Mouse (Mus musculus): ENCODE results near the gene Sgf29. TPM values are rescaled to one million over a fixed set of nuclear protein-coding genes. Genes with fewer than 3 reads are reported as not detected.

Sgf29 gene
- 30.5 TPM for polyA plus RNA-seq (2015; fragmentation: Illumina TruSeq; extraction: RNeasy Lipid Tissue Mini Kit (QIAGEN cat#74804); ENCODE audit: insufficient read depth, low replicate concordance)

GRCm38 (mm10) chr7:126649231-126650051 lies at the start of gene Sgf29:
TSS of gene Sgf29 (plus strand) at chr7:126649309.

GRCm38 (mm10) chr7:126630824-126631518 lies 18.1 kb upstream of the Sgf29 start, which contains the start of gene Nupr1:
TSS of gene Nupr1 (minus strand) at chr7:126630861.

GRCm38 (mm10) chr7:126676207-126676606 lies 27.1 kb downstream of the Sgf29 start, which contains the start of gene Sult1a1:
TSS of gene Sult1a1 (minus strand) at chr7:126676432.

GRCm38 (mm10) chr7:126695210-126695611 lies 46.1 kb downstream of the Sgf29 start, which contains the start of gene Bola2:
TSS of gene Bola2 (plus strand) at chr7:126695401.

GRCm38 (mm10) chr7:126695631-126696207 lies 46.6 kb downstream of the Sgf29 start, which contains the start of gene Slx1b:
TSS of gene Slx1b (minus strand) at chr7:126695784.

GRCm38 (mm10) chr7:126707442-126708174 lies 58.5 kb downstream of the Sgf29 start, which contains the start of gene Coro1a:
TSS of gene Coro1a (minus strand) at chr7:126707787.

Other genes with a start within 250 kb of the Sgf29 start
- gene Cd19, start 234.4 kb upstream of the Sgf29 start, polyA plus RNA-seq (2015; fragmentation: Illumina TruSeq; extraction: RNeasy Lipid Tissue Mini Kit (QIAGEN cat#74804); ENCODE audit: insufficient read depth, low replicate concordance) = 712 TPM
- gene Rabep2, start 220.6 kb upstream of the Sgf29 start, polyA plus RNA-seq (2015; fragmentation: Illumina TruSeq; extraction: RNeasy Lipid Tissue Mini Kit (QIAGEN cat#74804); ENCODE audit: insufficient read depth, low replicate concordance) = 15.8 TPM
- gene Atp2a1, start 186.2 kb upstream of the Sgf29 start, polyA plus RNA-seq (2015; fragmentation: Illumina TruSeq; extraction: RNeasy Lipid Tissue Mini Kit (QIAGEN cat#74804); ENCODE audit: insufficient read depth, low replicate concordance) = 0.51 TPM
- 30.3 TPM for gene Sh2b1, start 173.9 kb upstream of the Sgf29 start, polyA plus RNA-seq (2015; fragmentation: Illumina TruSeq; extraction: RNeasy Lipid Tissue Mini Kit (QIAGEN cat#74804); ENCODE audit: insufficient read depth, low replicate concordance)
- gene Tufm, start 161.9 kb upstream of the Sgf29 start, polyA plus RNA-seq (2015; fragmentation: Illumina TruSeq; extraction: RNeasy Lipid Tissue Mini Kit (QIAGEN cat#74804); ENCODE audit: insufficient read depth, low replicate concordance) = 42.6 TPM
- gene Atxn2l, start 145.9 kb upstream of the Sgf29 start, polyA plus RNA-seq (2015; fragmentation: Illumina TruSeq; extraction: RNeasy Lipid Tissue Mini Kit (QIAGEN cat#74804); ENCODE audit: insufficient read depth, low replicate concordance) = 188 TPM
- 205 TPM for gene Eif3c, start 82.9 kb upstream of the Sgf29 start, polyA plus RNA-seq (2015; fragmentation: Illumina TruSeq; extraction: RNeasy Lipid Tissue Mini Kit (QIAGEN cat#74804); ENCODE audit: insufficient read depth, low replicate concordance)
- gene Apobr, start 64.4 kb upstream of the Sgf29 start, polyA plus RNA-seq (2015; fragmentation: Illumina TruSeq; extraction: RNeasy Lipid Tissue Mini Kit (QIAGEN cat#74804); ENCODE audit: insufficient read depth, low replicate concordance) = 18.4 TPM
- gene Cln3, start 63.5 kb upstream of the Sgf29 start, polyA plus RNA-seq (2015; fragmentation: Illumina TruSeq; extraction: RNeasy Lipid Tissue Mini Kit (QIAGEN cat#74804); ENCODE audit: insufficient read depth, low replicate concordance) = 40.6 TPM
- 0.33 TPM for gene Il27, start 54.4 kb upstream of the Sgf29 start, polyA plus RNA-seq (2015; fragmentation: Illumina TruSeq; extraction: RNeasy Lipid Tissue Mini Kit (QIAGEN cat#74804); ENCODE audit: insufficient read depth, low replicate concordance)
- gene Nupr1, start 18.4 kb upstream of the Sgf29 start, polyA plus RNA-seq (2015; fragmentation: Illumina TruSeq; extraction: RNeasy Lipid Tissue Mini Kit (QIAGEN cat#74804); ENCODE audit: insufficient read depth, low replicate concordance) = 26.0 TPM
- gene Sult1a1, start 27.1 kb downstream of the Sgf29 start, polyA plus RNA-seq (2015; fragmentation: Illumina TruSeq; extraction: RNeasy Lipid Tissue Mini Kit (QIAGEN cat#74804); ENCODE audit: insufficient read depth, low replicate concordance) = 38.4 TPM
- gene Bola2, start 46.1 kb downstream of the Sgf29 start, polyA plus RNA-seq (2015; fragmentation: Illumina TruSeq; extraction: RNeasy Lipid Tissue Mini Kit (QIAGEN cat#74804); ENCODE audit: insufficient read depth, low replicate concordance) = 9.9 TPM
- gene Slx1b, start 46.5 kb downstream of the Sgf29 start, polyA plus RNA-seq (2015; fragmentation: Illumina TruSeq; extraction: RNeasy Lipid Tissue Mini Kit (QIAGEN cat#74804); ENCODE audit: insufficient read depth, low replicate concordance) = 7.6 TPM
- 1,014 TPM for gene Coro1a, start 58.5 kb downstream of the Sgf29 start, polyA plus RNA-seq (2015; fragmentation: Illumina TruSeq; extraction: RNeasy Lipid Tissue Mini Kit (QIAGEN cat#74804); ENCODE audit: insufficient read depth, low replicate concordance)
- 58.8 TPM for gene Mapk3, start 110.3 kb downstream of the Sgf29 start, polyA plus RNA-seq (2015; fragmentation: Illumina TruSeq; extraction: RNeasy Lipid Tissue Mini Kit (QIAGEN cat#74804); ENCODE audit: insufficient read depth, low replicate concordance)
- 8.9 TPM for gene Gdpd3, start 117.0 kb downstream of the Sgf29 start, polyA plus RNA-seq (2015; fragmentation: Illumina TruSeq; extraction: RNeasy Lipid Tissue Mini Kit (QIAGEN cat#74804); ENCODE audit: insufficient read depth, low replicate concordance)
- 121 TPM for gene Ypel3, start 127.6 kb downstream of the Sgf29 start, polyA plus RNA-seq (2015; fragmentation: Illumina TruSeq; extraction: RNeasy Lipid Tissue Mini Kit (QIAGEN cat#74804); ENCODE audit: insufficient read depth, low replicate concordance)
- gene Tbx6, start 132.2 kb downstream of the Sgf29 start, polyA plus RNA-seq (2015; fragmentation: Illumina TruSeq; extraction: RNeasy Lipid Tissue Mini Kit (QIAGEN cat#74804); ENCODE audit: insufficient read depth, low replicate concordance) = 2.8 TPM
- 170 TPM for gene Ppp4c, start 143.2 kb downstream of the Sgf29 start, polyA plus RNA-seq (2015; fragmentation: Illumina TruSeq; extraction: RNeasy Lipid Tissue Mini Kit (QIAGEN cat#74804); ENCODE audit: insufficient read depth, low replicate concordance)
- not detected for gene Fam57b, start 148.4 kb downstream of the Sgf29 start, polyA plus RNA-seq (2015; fragmentation: Illumina TruSeq; extraction: RNeasy Lipid Tissue Mini Kit (QIAGEN cat#74804); ENCODE audit: insufficient read depth, low replicate concordance)
- not detected for gene 4930451I11Rik, start 182.3 kb downstream of the Sgf29 start, polyA plus RNA-seq (2015; fragmentation: Illumina TruSeq; extraction: RNeasy Lipid Tissue Mini Kit (QIAGEN cat#74804); ENCODE audit: insufficient read depth, low replicate concordance)
- gene Doc2a, start 198.1 kb downstream of the Sgf29 start, polyA plus RNA-seq (2015; fragmentation: Illumina TruSeq; extraction: RNeasy Lipid Tissue Mini Kit (QIAGEN cat#74804); ENCODE audit: insufficient read depth, low replicate concordance) = not detected
- 41.1 TPM for gene Hirip3, start 212.7 kb downstream of the Sgf29 start, polyA plus RNA-seq (2015; fragmentation: Illumina TruSeq; extraction: RNeasy Lipid Tissue Mini Kit (QIAGEN cat#74804); ENCODE audit: insufficient read depth, low replicate concordance)
- 30.1 TPM for gene Ino80e, start 213.1 kb downstream of the Sgf29 start, polyA plus RNA-seq (2015; fragmentation: Illumina TruSeq; extraction: RNeasy Lipid Tissue Mini Kit (QIAGEN cat#74804); ENCODE audit: insufficient read depth, low replicate concordance)
- 37.0 TPM for gene Taok2, start 235.4 kb downstream of the Sgf29 start, polyA plus RNA-seq (2015; fragmentation: Illumina TruSeq; extraction: RNeasy Lipid Tissue Mini Kit (QIAGEN cat#74804); ENCODE audit: insufficient read depth, low replicate concordance)

Measured in spleen, adult 10 weeks (tissue).